Mouse (Mus musculus) liver, adult 2 months (tissue): ENCODE measurements at regions not wholly inside any gene's neighbourhood (a gene's known extent, or its start where the extent isn't known, plus 50 kb on each side); places are given as distances from the start of the nearest gene placed in this dataset.

Experiments
- DNase-seq: peaks from one replicate; pipeline ENCODE4 v3.0.0-alpha.2; 2011; ENCODE audit warnings: low read depth, low spot score; ENCODE audit errors: extremely low read depth
- H3K27ac ChIP-seq: fragments of 200-500 bp; replicated peaks from 2 replicates; pipeline ENCODE4 v1.5.1; 2012; ENCODE audit warnings: low read depth, mild to moderate bottlenecking, control low read depth, inconsistent platforms, low read length; ENCODE audit not compliant: insufficient read depth
- H3K27me3 ChIP-seq: fragments of 200-500 bp; 2 replicates; pipeline ENCODE4 v1.6.1; 2012; ENCODE audit warnings: mild to moderate bottlenecking, moderate library complexity, low read length, inconsistent platforms; ENCODE audit not compliant: control insufficient read depth, insufficient read depth
- H3K36me3 ChIP-seq: fragments of 200-500 bp; 2 replicates; pipeline ENCODE4 v1.6.1; 2012; ENCODE audit warnings: low read length, inconsistent platforms; ENCODE audit not compliant: control insufficient read depth, insufficient read depth
- H3K4me1 ChIP-seq: fragments of 200-500 bp; 2 replicates; pipeline ENCODE4 v1.6.1; 2011; ENCODE audit warnings: low read length; ENCODE audit not compliant: control insufficient read depth, insufficient read depth
- H3K4me3 ChIP-seq: fragments of 200-500 bp; 2 replicates; pipeline ENCODE4 v1.5.1; 2011; ENCODE audit warnings: low read depth, mild to moderate bottlenecking, control low read depth, low read length, moderate library complexity; ENCODE audit not compliant: insufficient read depth
- H3K79me2 ChIP-seq: fragments of 200-500 bp; 2 replicates; pipeline ENCODE4 v1.6.1; 2012; ENCODE audit warnings: inconsistent platforms, mild to moderate bottlenecking, low read length, moderate library complexity; ENCODE audit not compliant: control insufficient read depth, insufficient read depth
- H3K9ac ChIP-seq: fragments of 200-500 bp; 2 replicates; pipeline ENCODE4 v1.6.1; 2012; ENCODE audit warnings: low read depth, mild to moderate bottlenecking, control low read depth, inconsistent platforms, low read length
- CTCF ChIP-seq: fragments of 200-500 bp; IDR thresholded peaks from 2 replicates; pipeline ENCODE4 v1.5.1; 2011; ENCODE audit warnings: low read depth, low read length, control low read depth
- POLR2A ChIP-seq: fragments of 200-500 bp; IDR thresholded peaks from 2 replicates; pipeline ENCODE4 v1.6.1; 2011; ENCODE audit warnings: low read length, control low read depth; ENCODE audit not compliant: insufficient read depth; ENCODE audit errors: extremely low read depth
- WGBS: fragments of 180-500 bp; shearing (Covaris S2); methylation state at CpG from one replicate; pipeline ENCODE4 v1.1.7; 2018; 5-methylcytosine and 5-hydroxymethylcytosine counted together

- Histone ChIP-seq H3K9ac (no peak overlapping the region), H3K79me2 (no peaks in the 10 kb centered on the region), H3K36me3 (no peaks in the 10 kb centered on the region), H3K4me1 (peaks cover 16% of the 10 kb centered on the region), H3K27me3 (no peaks in the 10 kb centered on the region), H3K4me3 (no peak overlapping the region), H3K27ac (no peak overlapping the region)
- no peak for DNase-seq
- TF ChIP-seq CTCF, result no peak
- WGBS, result 88% methylated on average over 9 of the region's 9 CpGs
Measured at GRCm38 (mm10) chr4:35402376-35403133, 176.6 kb upstream of the C9orf72 start.

- H3K36me3 ChIP-seq, result no peaks in the 10 kb centered on the region
- H3K4me1 ChIP-seq, result peaks cover 16% of the 10 kb centered on the region
- H3K9ac ChIP-seq, result no peak overlapping the region
- TF ChIP-seq CTCF (no peak), POLR2A (no peak)
- H3K27ac ChIP-seq, result no peak overlapping the region
- no peaks in the 10 kb centered on the region for H3K27me3 ChIP-seq
- no peak overlapping the region for H3K4me3 ChIP-seq
- no peaks in the 10 kb centered on the region for H3K79me2 ChIP-seq
- DNase-seq, result no peak
- 80% methylated on average over 4 of the region's 4 CpGs for WGBS
Measured at GRCm38 (mm10) chr4:35401783-35402182, 175.8 kb upstream of the C9orf72 start.

- no peak for TF ChIP-seq POLR2A
- no peaks in the 10 kb centered on the region for H3K27me3 ChIP-seq
- peaks cover 13% of the 10 kb centered on the region for H3K4me1 ChIP-seq
- no peak overlapping the region for H3K4me3 ChIP-seq
- no peaks in the 10 kb centered on the region for H3K36me3 ChIP-seq
- WGBS, result 80% methylated on average over 6 of the region's 6 CpGs
- no peak overlapping the region for H3K9ac ChIP-seq
- DNase-seq, result no peak
- H3K79me2 ChIP-seq, result no peaks in the 10 kb centered on the region
- no peak overlapping the region for H3K27ac ChIP-seq
Measured at GRCm38 (mm10) chr4:35400511-35400910, 174.5 kb upstream of the C9orf72 start.

- no peak overlapping the region for H3K4me3 ChIP-seq
- 88% methylated on average over 5 of the region's 5 CpGs for WGBS
- no peaks in the 10 kb centered on the region for H3K36me3 ChIP-seq
- H3K4me1 ChIP-seq, result no peaks in the 10 kb centered on the region
- no peak for DNase-seq
- H3K9ac ChIP-seq, result no peak overlapping the region
- no peak overlapping the region for H3K27ac ChIP-seq
- H3K27me3 ChIP-seq, result no peaks in the 10 kb centered on the region
- H3K79me2 ChIP-seq, result no peaks in the 10 kb centered on the region
- TF ChIP-seq POLR2A (no peak), CTCF (no peak)
Measured at GRCm38 (mm10) chr4:35395583-35395877, 169.6 kb upstream of the C9orf72 start.

GRCm38 (mm10) chr4:35394821-35395582, 169.0 kb upstream of the C9orf72 start:
- H3K79me2 ChIP-seq, result no peaks in the 10 kb centered on the region
- 68% methylated on average over 16 of the region's 16 CpGs for WGBS
- no peaks in the 10 kb centered on the region for H3K4me1 ChIP-seq
- no peak overlapping the region for H3K9ac ChIP-seq
- no peak overlapping the region for H3K4me3 ChIP-seq
- H3K27me3 ChIP-seq, result no peaks in the 10 kb centered on the region
- H3K36me3 ChIP-seq, result no peaks in the 10 kb centered on the region
- no peak for DNase-seq
- TF ChIP-seq POLR2A (no peak), CTCF (no peak)
- no peak overlapping the region for H3K27ac ChIP-seq

GRCm38 (mm10) chr4:35375791-35376190, 149.8 kb upstream of the C9orf72 start:
- no peaks in the 10 kb centered on the region for H3K36me3 ChIP-seq
- H3K4me1 ChIP-seq, result no peaks in the 10 kb centered on the region
- no peak overlapping the region for H3K27ac ChIP-seq
- H3K79me2 ChIP-seq, result no peaks in the 10 kb centered on the region
- no peak for TF ChIP-seq POLR2A
- TF ChIP-seq CTCF, result no peak
- H3K9ac ChIP-seq, result no peak overlapping the region
- WGBS, result 83% methylated on average over 4 of the region's 4 CpGs
- no peaks in the 10 kb centered on the region for H3K27me3 ChIP-seq
- H3K4me3 ChIP-seq, result no peak overlapping the region
- no peak for DNase-seq
